Mouse (Mus musculus): Measurements from ENCODE around the gene Klhdc8a.

DNA sequence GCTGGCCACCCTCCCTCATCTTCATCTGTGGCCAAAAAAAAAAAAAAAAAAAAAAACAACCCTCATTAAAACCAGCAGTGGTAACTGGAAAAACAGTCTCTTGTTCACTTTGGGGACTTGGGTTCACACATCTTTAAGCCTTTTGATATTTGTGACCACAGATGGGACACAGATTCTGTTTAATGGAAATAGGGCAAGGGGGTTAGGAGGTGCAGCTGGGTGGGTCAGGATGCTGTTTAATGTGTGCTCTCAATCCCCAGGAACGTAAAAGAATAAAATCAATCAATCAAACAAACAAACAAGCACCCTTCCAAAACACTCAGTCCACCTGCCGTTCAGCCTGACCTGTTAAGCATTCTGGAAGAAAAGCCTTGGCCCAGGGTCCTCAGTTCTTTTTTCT is 34.8 kb downstream of the Klhdc8a start:
- TF ChIP-seq CTCF (IDR thresholded peaks at IDR 0.05; ENCODE audit: low read depth) (no peak), EP300 (IDR thresholded peaks at IDR 0.05; ENCODE audit: low read depth) (no peak)

All from liver, postnatal 0 days (tissue).